Comparison of ENCODE assay signal across 11 mouse cellular contexts in genomic region chr11:71820847-71821246, GRCm38 (mm10).
DNase-seq lines count a peak whose midpoint lies in the region; ATAC-seq and TF ChIP-seq lines count a peak whose summit lies in the region.
"Had no signal": no experiment of that assay in that cellular context is flagged by ENCODE, and none has a peak within 500 bp of the region (broad histone marks: within the 10 kb centered on the region; RNA-seq: fewer than 3 reads in every experiment).

No protein-coding gene starts in this region.

- no peak overlapping the region for H3K9ac ChIP-seq in lung, embryonic 14.5 days
- no peak overlapping the region for H3K9ac ChIP-seq in embryonic facial prominence, embryonic 14.5 days (ENCODE audit: low read depth, low read length)
- no peak overlapping the region for H3K9ac ChIP-seq in stomach, embryonic 14.5 days (replicated peaks; ENCODE audit: low read depth, low read length)

- intact Hi-C loops in heart, postnatal 25 days (cut with DNase I), result no loop called here

- 33% methylated on average over 10 of the region's 10 CpGs for WGBS in lung, embryonic 14.5 days
- 40% methylated on average over 10 of the region's 10 CpGs for WGBS in embryonic facial prominence, embryonic 14.5 days
- WGBS in stomach, embryonic 14.5 days, result 30% methylated on average over 10 of the region's 10 CpGs
- WGBS in lung, adult 2 months, result 43% methylated on average over 10 of the region's 10 CpGs

- no peaks in the 10 kb centered on the region for H3K27me3 ChIP-seq in lung, embryonic 14.5 days (ENCODE audit: insufficient read depth, low read length)
- no peaks in the 10 kb centered on the region for H3K27me3 ChIP-seq in embryonic facial prominence, embryonic 14.5 days (replicated peaks; ENCODE audit: control insufficient read depth, insufficient read depth, low read length)
- no peaks in the 10 kb centered on the region for H3K27me3 ChIP-seq in stomach, embryonic 14.5 days (ENCODE audit: control insufficient read depth, insufficient read depth, low read length)
- H3K27me3 ChIP-seq: megakaryocyte, embryonic 14.5 days; Patski had no signal

- ATAC-seq in lung, embryonic 14.5 days (ENCODE audit: insufficient read depth), result no peak
- ATAC-seq in embryonic facial prominence, embryonic 14.5 days (ENCODE audit: low read depth), result 0 out of 2 replicates have a peak, but pooled peaks have one; percentile 37
- peak; percentile 67; the same call in 1 of the 2 replicates for ATAC-seq in stomach, embryonic 14.5 days (ENCODE audit: insufficient number of reproducible peaks, insufficient read depth, low FRiP score, low read depth)
- ATAC-seq: Patski had no signal

- no peak for TF ChIP-seq CTCF in lung, embryonic 14.5 days (IDR thresholded peaks at IDR 0.05; ENCODE audit: low read depth)
- no peak for TF ChIP-seq CTCF in lung, adult 2 months (IDR thresholded peaks at IDR 0.05; ENCODE audit: insufficient read depth, low read length)

- H3K27ac ChIP-seq in lung, embryonic 14.5 days (ENCODE audit: low read depth), result no peak overlapping the region
- no peak overlapping the region for H3K27ac ChIP-seq in embryonic facial prominence, embryonic 14.5 days (replicated peaks; ENCODE audit: low read depth, low read length)
- no peak overlapping the region for H3K27ac ChIP-seq in stomach, embryonic 14.5 days (ENCODE audit: low read length)

- no peaks in the 10 kb centered on the region for H3K36me3 ChIP-seq in lung, embryonic 14.5 days (ENCODE audit: insufficient read depth)
- H3K36me3 ChIP-seq in embryonic facial prominence, embryonic 14.5 days (ENCODE audit: control insufficient read depth, insufficient read depth, low read length), result no peaks in the 10 kb centered on the region
- no peaks in the 10 kb centered on the region for H3K36me3 ChIP-seq in stomach, embryonic 14.5 days (ENCODE audit: control insufficient read depth, insufficient read depth, low read length)

- no peak overlapping the region for H3K4me3 ChIP-seq in lung, embryonic 14.5 days (ENCODE audit: low read depth, low read length)
- no peak overlapping the region for H3K4me3 ChIP-seq in embryonic facial prominence, embryonic 14.5 days (ENCODE audit: low read depth, low read length)
- no peak overlapping the region for H3K4me3 ChIP-seq in stomach, embryonic 14.5 days (ENCODE audit: low read depth, low read length)
- no peak overlapping the region for H3K4me3 ChIP-seq in lung, adult 2 months (replicated peaks; ENCODE audit: extremely low read depth, low read depth, low read length)
- H3K4me3 ChIP-seq: megakaryocyte, embryonic 14.5 days had no signal

- H3K9me3 ChIP-seq in lung, embryonic 14.5 days (ENCODE audit: low read depth, low read length), result no peaks in the 10 kb centered on the region
- H3K9me3 ChIP-seq in embryonic facial prominence, embryonic 14.5 days (ENCODE audit: control insufficient read depth, low read length), result no peaks in the 10 kb centered on the region
- no peaks in the 10 kb centered on the region for H3K9me3 ChIP-seq in stomach, embryonic 14.5 days (ENCODE audit: control insufficient read depth, low read depth, low read length)
- H3K9me3 ChIP-seq: megakaryocyte, embryonic 14.5 days had no signal

- no peak for TF ChIP-seq POLR2A in lung, adult 2 months (IDR thresholded peaks at IDR 0.05; ENCODE audit: borderline replicate concordance, extremely low read depth, low read depth, low read length)

- peak; percentile 28 for DNase-seq in lung, embryonic 14.5 days
- DNase-seq in lung, postnatal 4 days, result no peak
- peak; percentile 45 for DNase-seq in embryonic facial prominence, embryonic 14.5 days (ENCODE audit: low spot score)
- DNase-seq in layer of hippocampus, postnatal 36 days, result peak; percentile 20 to 29
- no peak for DNase-seq in heart, postnatal 25 days (ENCODE audit: low spot score)
- DNase-seq in lung, adult 2 months, result no peak
- no peak for DNase-seq in gastrocnemius, postnatal 25 days
- DNase-seq: cerebellum, adult 9-11 months had no signal

- peak overlapping the region; percentile 34; the same call in 1 of the 2 replicates for H3K4me2 ChIP-seq in lung, embryonic 14.5 days
- H3K4me2 ChIP-seq in embryonic facial prominence, embryonic 14.5 days (ENCODE audit: low read depth, low read length), result peak overlapping the region; percentile 12; the same call in 1 of the 2 replicates
- peak overlapping the region; percentile 14; the same call in 1 of the 2 replicates for H3K4me2 ChIP-seq in stomach, embryonic 14.5 days (replicated peaks; ENCODE audit: low read depth, low read length)

- no peaks in the 10 kb centered on the region for H3K4me1 ChIP-seq in lung, embryonic 14.5 days (ENCODE audit: insufficient read depth)
- no peaks in the 10 kb centered on the region for H3K4me1 ChIP-seq in embryonic facial prominence, embryonic 14.5 days (ENCODE audit: control insufficient read depth, insufficient read depth, low read length)
- no peaks in the 10 kb centered on the region for H3K4me1 ChIP-seq in stomach, embryonic 14.5 days (ENCODE audit: control insufficient read depth, insufficient read depth, low read length)
- peaks cover 8% of the 10 kb centered on the region; the same call in 1 of the 2 replicates for H3K4me1 ChIP-seq in lung, adult 2 months (ENCODE audit: control insufficient read depth, insufficient read depth, low read length)
- H3K4me1 ChIP-seq: megakaryocyte, embryonic 14.5 days had no signal

Comparison
In these comparisons a context has a peak if more than half of its experiments do, and no peak if none do; other contexts are left out.
1. DNase-seq: peak in lung, embryonic 14.5 days (single experiment), embryonic facial prominence, embryonic 14.5 days (single experiment) and layer of hippocampus, postnatal 36 days (2 of 2); none in lung, postnatal 4 days (0 of 2), heart, postnatal 25 days (single experiment), lung, adult 2 months (single experiment) and gastrocnemius, postnatal 25 days (single experiment).
2. Peak in every context shown above with its lines, with median percentiles within 50 percentile points of each other: H3K4me2 ChIP-seq.